Mouse (Mus musculus) embryo, embryonic 10.5 days (tissue): ENCODE data around the gene St6galnac6.
A peak's percentile ranks its signal among the peaks of the same experiment; 100 is the strongest.

Source experiments
- DNase-seq: peaks from one replicate; pipeline ENCODE4 v3.0.0-alpha.2; 2015; ENCODE audit warnings: low spot score

St6galnac6 gene

GRCm38 (mm10) chr2:32617109-32617508 is 17.6 kb downstream of the St6galnac6 start:
- no peak for DNase-seq

- DNase-seq = no peak
Measured at GRCm38 (mm10) chr2:32617601-32618000, 18.1 kb downstream of the St6galnac6 start.

- no peak for DNase-seq
Measured at GRCm38 (mm10) chr2:32618051-32618450, 18.5 kb downstream of the St6galnac6 start.

- peak; percentile 75 for DNase-seq
Measured at GRCm38 (mm10) chr2:32620682-32621516, 21.4 kb downstream of the St6galnac6 start.

- no peak for DNase-seq
Measured at GRCm38 (mm10) chr2:32621517-32621859, 22.0 kb downstream of the St6galnac6 start, which contains the start of gene Ak1. Gene Ak1 (plus strand): TSS chr2:32621758.

GRCm38 (mm10) chr2:32624111-32624748 is 24.7 kb downstream of the St6galnac6 start:
- no peak for DNase-seq

GRCm38 (mm10) chr2:32625212-32625872 is 25.8 kb downstream of the St6galnac6 start:
- peak; percentile 85 for DNase-seq

GRCm38 (mm10) chr2:32625873-32626694 is 26.6 kb downstream of the St6galnac6 start:
- no peak for DNase-seq

GRCm38 (mm10) chr2:32627266-32628043 is 27.9 kb downstream of the St6galnac6 start:
- no peak for DNase-seq

- DNase-seq = no peak
Measured at GRCm38 (mm10) chr2:32628044-32628550, 28.6 kb downstream of the St6galnac6 start.

GRCm38 (mm10) chr2:32628729-32629128 is 29.2 kb downstream of the St6galnac6 start:
- no peak for DNase-seq

GRCm38 (mm10) chr2:32629276-32629976 is 29.9 kb downstream of the St6galnac6 start:
- DNase-seq = peak; percentile 88

- DNase-seq = no peak
Measured at GRCm38 (mm10) chr2:32630036-32630435, 30.5 kb downstream of the St6galnac6 start.

GRCm38 (mm10) chr2:32631046-32631445 is 31.5 kb downstream of the St6galnac6 start:
- DNase-seq = no peak

GRCm38 (mm10) chr2:32631737-32632394 is 32.4 kb downstream of the St6galnac6 start:
- DNase-seq = peak; percentile 93

- no peak for DNase-seq
Measured at GRCm38 (mm10) chr2:32633660-32634059, 34.2 kb downstream of the St6galnac6 start.

GRCm38 (mm10) chr2:32634277-32635105 is 35.0 kb downstream of the St6galnac6 start:
- no peak for DNase-seq

GRCm38 (mm10) chr2:32636617-32637016 is 37.1 kb downstream of the St6galnac6 start:
- DNase-seq = no peak

GRCm38 (mm10) chr2:32637778-32638281 is 38.3 kb downstream of the St6galnac6 start:
- peak; percentile 57 for DNase-seq
